Mouse (Mus musculus) cerebellum, adult 9-11 months (tissue): Measurements from ENCODE around the gene Cep152.

Experiments used
- DNase-seq: peaks from one replicate; pipeline ENCODE4 v3.0.0; 2022

Gene Cep152

DNA sequence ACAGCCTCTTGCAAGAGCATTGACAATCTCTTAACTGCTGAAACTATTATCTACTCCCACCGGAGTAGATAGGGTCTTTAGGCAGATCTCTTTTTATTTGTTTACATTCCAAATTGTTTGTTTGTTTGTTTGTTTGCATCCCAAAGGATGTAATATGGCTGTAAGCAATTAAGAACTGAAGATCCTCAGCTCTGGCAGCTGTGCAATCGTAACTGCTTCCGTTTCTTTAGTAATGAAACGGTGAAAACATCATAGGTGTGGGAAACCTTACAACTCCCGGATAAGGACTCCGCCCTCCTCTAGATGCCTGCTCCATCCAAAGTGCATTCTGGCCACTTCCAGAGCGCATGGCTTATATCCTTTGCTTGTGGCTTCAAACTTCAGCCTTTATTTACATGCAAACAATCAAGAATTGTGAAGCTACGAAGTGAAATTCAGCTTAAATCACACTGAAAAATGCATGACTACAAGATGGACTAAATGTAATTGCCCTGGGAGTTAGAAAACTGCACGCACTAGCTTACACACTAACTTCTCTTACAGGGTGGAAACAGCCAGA, 707 bp downstream of the Cep152 start:
- no peak for DNase-seq

DNA sequence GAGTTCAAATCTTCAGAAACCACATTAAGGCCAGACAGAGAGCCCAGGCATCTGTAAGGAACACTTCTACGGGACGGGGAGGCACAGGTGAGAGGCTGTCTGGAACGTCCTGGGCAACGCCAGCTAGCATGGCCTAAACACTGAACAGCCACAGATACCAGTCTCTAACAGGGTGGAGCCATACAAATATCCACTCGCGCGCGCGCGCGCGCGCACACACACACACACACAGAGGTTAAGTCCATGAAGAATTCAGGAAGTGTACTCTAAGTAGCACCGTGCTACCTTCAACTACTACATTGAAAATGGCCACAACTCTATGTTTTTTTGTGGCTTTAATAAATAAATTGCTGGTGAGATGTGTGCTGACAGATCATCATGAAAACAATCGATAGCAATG, 1.7 kb downstream of the Cep152 start:
- no peak for DNase-seq

DNA sequence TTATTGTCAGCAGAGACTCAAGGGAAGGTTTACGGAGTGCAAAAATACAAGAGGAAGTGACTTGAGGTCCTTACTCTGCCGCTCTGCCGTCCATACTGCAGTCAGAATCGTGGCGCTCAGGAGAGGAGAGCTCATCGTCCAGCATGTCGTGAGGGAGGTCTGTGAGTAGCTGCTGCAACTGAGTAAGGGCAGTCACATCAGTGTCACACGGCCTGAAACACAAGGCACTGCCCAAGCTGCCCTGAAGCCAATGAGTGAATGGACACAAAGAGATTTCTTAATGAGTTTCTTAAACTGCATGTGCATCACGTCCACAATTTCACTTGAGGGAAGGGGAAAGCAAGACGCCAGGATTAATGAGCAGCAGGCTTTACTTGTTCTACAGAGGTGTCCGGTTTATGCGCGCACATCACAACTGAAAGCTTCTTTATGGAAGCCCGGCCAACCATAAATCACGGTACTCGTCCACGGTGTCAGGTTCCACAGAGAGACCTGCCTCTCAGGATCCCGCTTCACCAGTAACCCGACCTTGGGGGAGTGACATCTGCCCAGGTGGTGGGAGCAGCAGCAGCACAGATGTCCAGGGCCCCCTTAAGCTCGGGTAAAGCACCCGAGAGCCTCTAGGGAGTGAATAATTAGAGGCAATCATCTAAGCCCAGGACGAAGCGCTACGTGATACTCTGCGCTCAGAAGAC, 4.6 kb downstream of the Cep152 start:
- no peak for DNase-seq

DNA sequence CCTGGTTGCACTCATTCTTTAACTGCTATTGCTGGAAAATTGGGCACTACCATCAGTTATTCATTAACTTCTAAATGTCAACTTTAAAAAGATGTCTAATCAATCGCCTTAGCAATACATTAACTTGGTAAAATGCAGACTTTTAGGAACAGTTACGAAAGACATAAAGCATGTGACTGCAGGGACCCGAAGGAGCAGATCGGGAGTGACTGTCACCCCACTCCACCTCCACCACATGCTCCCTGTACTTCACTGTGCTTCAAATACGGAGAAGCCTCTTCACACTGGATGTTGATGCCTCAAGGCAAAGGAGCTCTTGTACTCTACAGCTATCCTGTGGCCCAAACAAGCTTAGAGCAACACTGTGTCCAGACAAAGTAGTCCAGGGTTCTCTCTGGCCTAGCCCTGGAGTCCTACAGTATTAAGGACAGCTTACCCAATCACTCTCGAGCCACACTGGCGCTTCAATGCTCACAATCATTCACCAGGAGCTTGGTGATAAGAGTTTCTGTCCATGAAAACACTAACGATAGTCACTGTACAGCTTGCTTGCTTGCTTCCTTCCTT, 9.0 kb downstream of the Cep152 start:
- DNase-seq = no peak

DNA sequence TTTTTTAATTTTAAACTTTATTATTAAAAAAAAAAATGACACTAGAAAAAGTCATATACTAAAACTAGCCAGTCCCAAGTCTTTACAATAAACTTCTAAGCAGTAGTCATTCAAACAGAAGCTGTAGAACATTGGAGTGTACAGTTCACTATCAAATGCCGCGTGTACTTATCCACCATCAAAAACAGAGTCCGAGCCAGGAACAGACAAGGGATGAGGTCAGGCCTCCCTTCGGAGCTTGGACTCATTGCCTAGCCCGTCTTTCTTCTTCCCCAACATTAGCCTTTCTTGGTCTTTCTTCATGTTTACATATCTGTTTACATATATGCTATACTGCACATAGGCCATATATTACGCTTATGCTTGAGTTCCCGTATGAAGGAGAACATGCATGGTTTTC, 9.5 kb downstream of the Cep152 start:
- no peak for DNase-seq

DNA sequence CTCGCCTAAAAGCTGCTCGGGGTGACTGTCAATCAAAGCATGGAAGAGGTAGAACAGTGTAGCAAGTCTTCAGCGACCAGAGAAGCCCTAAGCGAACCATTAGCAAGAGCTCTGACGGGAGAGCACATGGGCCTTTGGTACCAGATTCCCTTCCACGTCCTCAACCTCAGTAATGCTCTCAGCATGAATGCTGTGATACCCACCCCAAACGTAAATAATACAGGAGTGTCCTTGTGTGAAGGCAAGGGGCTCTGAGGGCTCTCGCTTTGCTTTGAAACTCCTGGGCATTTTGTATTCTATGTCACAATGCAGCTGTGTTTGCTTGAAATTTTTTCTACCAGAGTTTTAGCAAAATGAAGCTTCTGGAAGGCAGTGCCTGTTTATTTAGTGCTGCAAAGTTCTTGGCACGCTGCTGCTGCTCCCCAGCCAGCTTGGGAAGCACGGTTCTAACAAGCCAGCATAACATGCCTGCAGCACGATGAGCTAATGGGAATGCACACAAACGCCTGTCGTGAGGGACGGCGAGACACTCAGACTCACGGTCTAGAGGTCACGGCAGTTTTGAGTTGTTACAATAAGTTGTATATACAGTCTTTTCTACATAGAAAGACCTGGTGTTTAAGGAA, 18.6 kb downstream of the Cep152 start:
- DNase-seq = no peak

DNA sequence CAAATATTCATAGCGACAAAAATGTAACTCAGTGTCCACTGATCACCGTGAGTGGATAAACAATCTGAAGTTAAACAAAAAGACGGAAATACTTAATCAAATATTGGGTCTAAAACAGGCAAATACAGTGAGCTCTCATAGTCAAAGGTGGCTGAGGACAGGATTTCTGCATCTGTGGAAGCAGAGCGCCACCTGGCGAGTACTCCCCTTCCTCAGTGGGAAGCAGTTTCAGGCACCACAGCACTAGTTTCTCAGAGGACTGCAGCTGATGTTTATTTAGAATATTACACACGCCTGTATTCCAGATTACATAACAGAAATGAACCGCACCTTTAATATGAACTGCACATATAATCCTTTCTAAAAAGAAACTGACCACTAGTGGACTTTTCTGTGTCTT, 20.3 kb downstream of the Cep152 start:
- DNase-seq = no peak

DNA sequence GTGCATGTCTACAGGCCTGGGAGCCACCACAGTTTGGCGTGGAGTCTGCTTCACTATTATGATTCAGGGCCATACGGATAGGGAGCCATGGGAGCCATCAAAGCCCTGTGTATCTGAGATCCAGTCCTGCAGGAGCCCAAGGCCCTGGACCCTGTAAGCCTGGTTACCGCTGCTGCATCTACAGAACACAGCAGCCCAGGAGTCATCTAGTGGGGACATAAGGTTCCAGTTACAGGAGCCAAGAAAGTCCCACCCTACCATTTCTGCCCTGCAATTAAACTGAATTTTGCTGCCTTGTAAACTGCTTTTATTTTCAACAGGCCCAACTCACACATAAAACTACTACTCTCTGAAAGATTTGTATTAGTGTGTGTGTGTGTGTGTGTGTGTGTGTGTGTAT, 21.9 kb downstream of the Cep152 start:
- no peak for DNase-seq

DNA sequence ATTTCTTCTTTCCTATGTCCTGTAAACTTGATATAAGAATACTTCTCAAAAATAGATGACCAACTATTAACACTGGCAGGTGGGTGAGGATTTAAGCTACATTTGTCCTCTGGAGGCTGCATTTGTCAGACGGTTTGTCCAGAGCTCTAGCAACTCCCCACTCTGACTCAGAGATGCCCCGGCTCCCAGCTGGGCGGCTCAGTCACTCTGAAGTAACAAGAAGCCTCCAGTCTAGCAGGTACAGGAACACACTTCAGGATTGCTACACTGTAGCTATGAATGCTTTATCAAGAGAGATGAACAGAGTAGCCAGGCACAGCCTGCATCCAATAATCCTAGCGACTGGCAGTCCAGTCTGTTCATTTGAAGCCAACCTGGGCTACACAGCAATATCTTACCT, 26.0 kb downstream of the Cep152 start:
- no peak for DNase-seq

DNA sequence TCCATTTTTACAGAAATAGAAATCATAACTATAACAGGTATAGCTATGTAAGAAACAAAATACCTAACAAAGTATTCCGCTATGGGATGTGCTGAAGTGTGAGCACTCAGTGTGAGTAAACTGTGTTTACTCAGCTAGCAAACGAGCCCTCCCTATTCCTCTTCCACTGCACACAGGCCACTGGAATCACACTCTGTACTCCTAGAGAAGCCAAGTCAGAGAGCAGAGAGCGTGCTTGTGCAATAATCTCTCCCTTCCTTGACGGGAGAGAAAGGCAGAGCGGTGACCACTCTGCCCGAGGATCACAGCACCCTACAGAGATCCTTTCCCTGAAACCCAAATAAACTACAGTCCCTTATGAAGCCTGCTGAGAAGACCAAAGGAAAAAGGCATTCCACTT, 26.7 kb downstream of the Cep152 start:
- no peak for DNase-seq

DNA sequence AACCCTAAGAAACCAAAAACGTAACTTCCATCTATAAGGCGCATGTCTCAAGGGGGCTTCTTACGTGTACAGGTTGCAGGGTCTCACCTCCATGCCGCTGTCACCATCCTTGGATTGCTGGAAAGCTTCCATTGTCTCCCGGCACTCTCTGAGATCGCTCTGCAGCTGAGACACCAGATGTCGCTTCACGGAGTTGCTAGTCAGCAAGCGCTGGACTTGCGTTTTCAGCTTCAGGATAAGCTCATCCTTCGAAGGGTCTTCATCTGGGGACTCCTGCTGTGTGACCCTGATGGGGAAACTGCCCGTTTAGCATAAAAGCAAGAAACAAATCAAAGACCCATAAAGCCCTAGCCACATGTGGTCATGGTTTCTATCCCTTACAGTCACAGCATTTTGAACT, 30.1 kb downstream of the Cep152 start:
- DNase-seq = no peak

DNA sequence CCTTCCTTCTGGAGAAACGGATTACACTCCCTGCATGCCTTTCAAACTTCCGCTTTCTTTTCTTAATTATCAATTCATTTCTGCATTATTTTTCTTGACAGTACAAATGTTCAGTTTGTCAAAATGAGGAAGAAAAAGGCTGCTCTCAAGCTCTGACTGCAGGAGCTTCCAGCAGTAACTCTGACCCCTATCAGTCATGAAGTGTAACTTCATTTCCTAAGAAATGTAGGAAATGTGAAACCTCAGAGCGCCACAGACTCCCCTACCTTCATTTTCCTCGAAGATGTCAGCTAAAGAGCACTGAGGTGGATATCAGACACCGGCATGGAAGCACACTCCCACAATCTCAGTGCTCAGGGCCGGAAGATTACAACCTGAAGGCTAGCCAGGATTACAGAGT, 30.8 kb downstream of the Cep152 start:
- DNase-seq = no peak

DNA sequence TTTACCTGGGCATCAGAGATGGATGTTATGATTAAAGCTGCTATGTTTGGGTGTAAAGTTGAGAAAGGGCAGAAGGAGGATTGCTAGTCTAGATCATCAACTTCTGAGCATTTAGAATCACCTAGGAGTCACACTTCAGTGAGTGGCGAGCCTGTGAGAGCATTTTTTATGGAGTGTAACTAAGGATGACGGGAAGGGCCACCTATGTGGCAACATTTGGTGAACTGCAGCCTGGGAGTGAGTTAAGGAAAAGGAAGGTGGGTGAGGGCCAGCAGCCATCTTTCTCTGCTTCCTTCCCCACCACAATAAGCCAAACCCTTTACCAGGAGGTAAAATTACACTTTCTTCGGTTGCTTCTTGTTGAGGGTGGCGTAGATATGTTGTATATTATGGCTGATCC, 33.0 kb downstream of the Cep152 start:
- DNase-seq = no peak

DNA sequence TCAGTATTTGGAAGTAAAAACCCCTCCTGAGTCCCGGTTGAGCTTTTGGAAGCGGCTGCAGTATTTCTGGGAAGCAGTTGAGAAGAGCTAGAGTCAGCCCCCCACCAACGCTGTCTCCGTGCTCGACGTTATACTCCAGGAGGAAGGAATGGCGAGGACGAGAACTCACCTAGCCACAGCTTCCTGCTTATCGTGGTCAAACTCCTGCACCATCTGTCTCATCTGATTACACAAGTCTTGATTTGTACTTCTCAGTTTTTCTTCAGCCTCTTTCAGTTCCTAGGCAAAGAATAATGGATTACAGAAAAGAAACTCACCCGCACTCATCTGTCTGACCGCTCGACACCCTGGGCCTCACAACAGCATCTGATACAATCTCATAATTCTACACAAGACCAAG, 35.6 kb downstream of the Cep152 start:
- no peak for DNase-seq

DNA sequence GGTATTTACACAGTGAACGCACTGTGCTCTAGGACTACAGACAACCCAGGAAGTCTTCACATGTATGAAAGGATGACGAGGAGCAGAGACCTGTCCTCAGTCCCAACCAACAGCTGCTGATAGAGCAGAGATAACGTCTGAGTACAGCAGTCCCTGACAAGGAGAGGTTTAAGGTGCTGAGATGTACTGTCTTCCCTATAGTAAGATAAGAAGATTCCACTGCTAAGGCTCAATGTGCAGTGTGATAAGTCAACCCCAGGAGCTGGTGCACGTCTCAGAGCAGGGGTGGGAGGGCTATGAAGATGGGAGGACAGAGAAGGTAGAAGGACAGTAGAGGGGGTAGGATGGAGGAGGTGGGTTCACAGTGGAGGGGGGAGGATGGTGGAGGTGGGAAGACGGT, 43.8 kb downstream of the Cep152 start:
- no peak for DNase-seq

DNA sequence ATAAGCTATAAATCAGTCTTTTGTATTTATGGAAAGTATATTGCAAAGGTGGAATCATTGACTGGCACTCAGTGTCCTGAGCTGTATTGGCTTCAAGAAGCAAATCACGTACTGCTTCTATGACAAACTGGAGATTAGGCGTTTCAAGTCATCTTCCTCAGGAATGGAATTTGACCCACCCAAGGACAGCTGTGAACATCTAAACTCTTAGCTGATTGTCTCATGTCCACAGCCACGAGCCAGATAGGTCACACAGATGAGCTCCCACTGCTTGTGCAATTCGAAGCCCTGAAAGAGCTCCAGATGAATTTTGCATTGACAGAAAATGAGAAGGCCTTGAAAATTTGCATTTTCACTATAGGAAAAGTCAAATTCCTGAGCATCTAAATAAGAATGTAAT, 47.2 kb downstream of the Cep152 start:
- no peak for DNase-seq

DNA sequence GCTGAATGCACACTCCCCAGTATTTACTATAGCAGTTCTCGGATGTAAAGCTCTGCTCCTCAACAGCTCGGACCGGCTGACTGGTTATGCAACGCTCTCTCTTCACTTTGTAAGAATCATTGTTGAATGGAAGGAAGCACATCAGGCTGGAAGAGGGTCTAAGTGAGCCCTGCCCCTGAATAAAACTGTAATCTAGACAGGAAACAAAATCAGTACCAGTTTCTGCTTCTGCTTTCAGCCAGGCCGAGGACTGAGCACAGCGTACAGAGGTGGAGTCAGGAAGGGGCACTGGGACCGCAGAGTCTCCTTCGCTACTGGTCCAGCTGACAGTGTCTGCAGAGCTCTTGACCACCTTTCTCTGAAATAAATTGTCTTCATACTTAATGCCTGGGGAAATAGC, 48.4 kb downstream of the Cep152 start:
- no peak for DNase-seq

DNA sequence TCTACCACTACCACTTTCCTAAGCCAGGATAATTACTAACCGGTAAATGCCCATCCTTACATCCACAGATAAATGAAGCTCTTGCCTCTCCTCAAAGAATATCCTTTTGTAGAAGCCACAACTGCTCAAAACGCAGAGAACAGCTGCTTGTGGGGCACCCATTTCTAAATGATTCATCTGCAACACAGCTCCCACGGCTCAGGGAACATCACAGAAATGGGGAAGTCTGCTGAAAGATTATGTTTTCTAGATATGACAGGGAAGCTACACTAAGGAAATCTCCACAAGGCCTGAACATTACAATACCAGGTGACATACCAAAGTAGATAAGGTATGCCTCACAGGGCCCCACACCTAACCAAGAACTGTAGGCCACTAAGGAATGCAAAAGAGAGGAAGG, 49.1 kb downstream of the Cep152 start:
- no peak for DNase-seq

DNA sequence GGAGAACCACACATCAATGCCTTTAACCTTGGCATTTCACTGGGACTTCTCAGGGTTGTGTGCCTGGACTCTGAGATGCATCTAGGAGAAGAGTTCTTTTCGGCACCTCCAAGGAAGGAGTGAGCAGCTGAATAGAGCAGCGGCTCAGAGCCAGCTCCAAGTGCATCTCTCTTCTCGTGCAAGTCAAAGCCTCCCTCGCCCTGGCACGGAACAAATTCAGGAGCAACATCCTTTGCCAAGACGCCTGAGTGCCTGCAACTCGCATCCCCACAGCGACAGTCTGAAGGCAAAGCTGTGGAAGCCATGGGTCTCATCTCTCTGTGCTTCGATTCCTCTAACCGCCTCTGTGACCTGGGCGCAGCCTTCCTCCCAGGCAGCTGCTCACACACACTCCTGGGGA, 61.0 kb downstream of the Cep152 start:
- DNase-seq = no peak

DNA sequence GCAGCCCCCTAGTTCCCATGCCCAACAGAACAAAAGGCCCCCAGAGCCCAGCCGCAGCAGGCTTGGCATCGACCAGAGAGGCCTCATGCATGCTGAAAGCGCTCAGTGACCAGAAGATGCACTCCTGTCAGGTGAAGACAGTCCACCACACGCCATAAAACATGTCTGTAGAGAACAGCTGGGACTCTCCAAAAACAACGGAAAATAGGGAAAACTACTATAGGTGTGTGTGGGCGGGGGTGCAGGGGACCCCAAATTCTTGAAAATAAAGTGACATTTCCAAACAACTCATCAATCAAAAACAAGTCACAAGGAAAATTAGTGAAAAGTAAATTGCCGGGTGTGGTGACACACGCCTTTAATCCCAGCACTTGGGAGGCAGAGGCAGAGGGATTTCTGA, 62.5 kb downstream of the Cep152 start:
- DNase-seq = no peak

DNA sequence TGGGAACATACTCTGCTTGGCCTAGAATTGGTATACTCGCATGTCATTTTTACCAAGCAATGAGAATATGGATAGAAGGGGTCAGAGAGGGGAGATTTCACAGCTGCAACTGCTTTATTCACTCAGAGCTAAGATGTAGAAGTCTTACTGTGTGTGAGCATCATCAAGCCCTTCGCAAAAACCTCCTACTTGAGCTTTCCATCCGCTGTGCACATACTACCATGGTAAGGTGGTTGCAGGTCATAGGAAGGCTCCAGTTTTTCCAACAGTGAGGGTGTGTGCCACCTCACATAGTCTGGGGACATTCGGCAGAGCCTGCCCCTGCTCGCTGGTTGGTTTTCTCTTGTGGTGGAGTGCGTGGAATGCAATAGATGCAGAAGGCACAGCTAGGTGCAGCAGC, 64.9 kb downstream of the Cep152 start:
- DNase-seq = no peak

DNA sequence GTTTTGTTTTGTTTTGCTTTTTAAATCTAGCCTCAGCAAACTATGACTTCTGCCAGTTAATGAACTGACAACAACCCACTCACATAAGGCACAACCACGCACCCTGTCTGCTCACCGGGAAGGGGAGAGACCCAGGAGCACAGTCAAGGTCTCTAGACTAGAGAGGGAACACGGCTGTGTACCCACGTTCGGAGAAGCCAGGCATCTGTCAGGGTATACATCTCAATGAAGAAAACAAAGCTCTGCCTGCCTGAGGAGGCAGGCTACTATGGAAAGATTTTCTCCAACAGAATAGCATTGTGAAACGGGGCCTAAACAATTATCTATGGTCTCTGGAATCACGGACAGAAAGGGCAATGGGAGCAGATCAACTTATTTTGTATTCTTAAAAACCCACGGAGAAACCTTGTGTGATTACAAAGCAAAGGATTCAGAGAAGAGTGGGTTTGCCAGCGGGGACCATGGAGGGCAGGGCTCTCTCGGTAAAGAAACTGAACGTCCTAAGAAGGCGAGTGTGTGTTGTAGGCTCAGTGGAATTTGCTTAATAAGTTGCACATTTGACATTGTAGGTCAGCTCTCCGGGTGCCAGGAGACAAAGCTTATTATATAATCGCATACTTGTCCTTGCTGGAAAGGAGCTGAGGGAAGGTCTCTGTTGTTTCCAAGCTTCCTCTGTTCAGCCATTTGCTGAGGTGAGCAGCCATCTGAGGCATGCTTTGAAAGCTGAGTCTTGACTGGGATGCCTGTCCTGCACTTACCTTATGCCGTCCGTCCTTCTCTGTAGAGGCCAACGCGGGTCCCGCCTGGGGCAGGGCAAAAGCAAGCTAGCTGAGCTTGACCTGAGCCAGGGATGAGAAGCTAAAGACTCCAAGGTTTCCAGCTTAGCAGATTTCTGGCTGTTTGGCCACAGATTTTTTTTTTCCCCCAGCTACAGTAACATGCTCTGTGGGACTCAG, 66.0 kb downstream of the Cep152 start:
- DNase-seq = no peak

DNA sequence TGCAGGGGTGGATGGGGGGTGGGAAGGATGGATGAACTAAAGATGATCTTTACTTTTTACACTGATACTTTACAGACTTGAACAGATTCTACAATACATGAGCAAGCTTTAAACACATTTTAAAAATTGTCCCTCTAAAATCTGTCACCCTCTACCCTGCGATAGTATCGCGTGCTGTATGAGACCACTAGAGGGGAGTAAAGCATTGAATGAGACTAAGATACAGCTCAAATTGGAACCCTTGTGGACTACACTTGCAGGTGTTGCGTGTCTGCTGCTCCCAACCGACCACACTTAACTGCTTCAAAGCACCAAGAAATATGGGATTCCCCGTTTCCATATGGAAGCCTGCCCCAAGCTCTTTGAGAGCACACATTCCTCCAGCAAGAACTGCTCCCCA, 69.1 kb downstream of the Cep152 start:
- no peak for DNase-seq
